Mouse (Mus musculus) lung, postnatal 10 days (tissue): ENCODE results near the gene Smim8.

Experiments
- DNase-seq: peaks from one replicate; pipeline ENCODE4 v3.0.0; 2021

Gene Smim8

GRCm38 (mm10) chr4:34719421-34719820 is 58.8 kb downstream of the Smim8 start:
- DNase-seq, result no peak
